Mouse (Mus musculus) lung, postnatal 0 days (tissue): ENCODE results near the gene Col19a1.

ENCODE experiments used
- CTCF ChIP-seq: IDR thresholded peaks from 2 replicates; pipeline ENCODE4 v1.5.1; 2016; ENCODE audit warnings: antibody characterized with exemption, mild to moderate bottlenecking
- EP300 ChIP-seq: IDR thresholded peaks from 2 replicates; pipeline ENCODE4 v1.6.1; 2016; ENCODE audit warnings: antibody characterized with exemption, mild to moderate bottlenecking, control low read depth

- TF ChIP-seq EP300 (no peak), CTCF (no peak)
Measured at GRCm38 (mm10) chr1:24244931-24245330, 342.3 kb downstream of the Col19a1 start.
